Mouse (Mus musculus): ENCODE measurements around the gene Abi1. TPM values are rescaled to one million over a fixed set of nuclear protein-coding genes. Genes with fewer than 3 reads are reported as not detected.

Abi1 gene
- polyA plus RNA-seq, 1 experiment from 2014 or later = 50.8 TPM

DNA sequence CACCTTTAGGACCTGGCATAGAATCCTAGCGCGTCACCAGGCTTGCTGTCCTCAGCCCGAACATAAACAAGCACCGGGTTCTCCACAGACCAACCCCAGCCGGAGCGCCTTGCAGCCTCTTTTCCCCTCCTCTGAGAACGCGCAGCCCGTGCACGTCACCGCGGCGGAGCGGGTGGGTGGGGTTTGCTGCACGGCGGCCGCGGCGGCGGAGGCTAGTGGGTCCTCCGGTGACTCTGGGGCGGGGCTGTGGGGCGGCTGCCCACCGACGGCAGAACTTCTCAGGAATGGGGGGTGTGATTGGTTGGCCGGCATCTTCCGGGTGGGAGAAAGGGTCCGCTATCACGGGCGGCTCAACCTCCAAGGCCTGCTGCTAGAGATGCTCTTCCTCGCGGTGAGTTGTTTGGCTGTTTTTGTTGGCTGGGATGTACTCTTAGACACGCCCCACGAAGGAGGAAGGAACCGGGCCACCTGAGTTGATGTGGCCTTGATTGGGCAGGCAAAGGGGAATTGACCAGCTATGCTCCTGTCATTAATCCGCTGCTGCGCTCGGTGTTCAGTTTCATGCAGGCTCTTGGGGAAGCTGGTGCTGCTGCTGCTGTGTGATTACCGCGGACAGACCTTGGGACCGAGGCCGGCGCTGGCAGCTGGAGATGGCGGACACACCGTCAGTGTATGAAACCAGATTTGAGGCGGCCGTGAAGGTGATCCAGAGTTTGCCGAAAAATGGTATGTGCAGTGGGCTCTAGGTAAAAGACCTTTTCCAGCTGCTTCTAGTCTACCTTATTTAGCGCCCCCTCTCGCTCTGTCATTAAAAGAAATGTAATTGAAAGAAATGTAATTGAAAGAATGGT is 29.1 kb upstream of the Abi1 start:
- H3K4me2 ChIP-seq (ENCODE audit: low read depth, low read length) = peak overlapping the region; percentile 96
- 0% methylated on average over 48 of the region's 50 CpGs for WGBS
- DNase-seq (ENCODE audit: low spot score) (peak; percentile 95), ATAC-seq (ENCODE audit: low read depth) (peak; percentile 92)
- H3K27me3 ChIP-seq (replicated peaks; ENCODE audit: control insufficient read depth, insufficient read depth, low read length) = no peaks in the 10 kb centered on the region
- H3K4me1 ChIP-seq (ENCODE audit: control insufficient read depth, insufficient read depth, low read length) = no peaks in the 10 kb centered on the region
- H3K9ac ChIP-seq (ENCODE audit: low read depth, low read length) = peak overlapping the region; percentile 81
- peak overlapping the region; percentile 98 for H3K27ac ChIP-seq (replicated peaks; ENCODE audit: low read depth, low read length)
- H3K36me3 ChIP-seq (ENCODE audit: control insufficient read depth, insufficient read depth, low read length) = 0 out of 2 replicates have a peak, but pooled peaks cover 8% of the 10 kb centered on the region
- H3K9me3 ChIP-seq (ENCODE audit: control insufficient read depth, low read length) = no peaks in the 10 kb centered on the region
- peak overlapping the region; percentile 72 for H3K4me3 ChIP-seq (ENCODE audit: low read depth, low read length)

GRCm38 (mm10) chr2:23068370-23068737 is 28.3 kb upstream of the Abi1 start:
- Histone ChIP-seq H3K36me3 (ENCODE audit: control insufficient read depth, insufficient read depth, low read length) (0 out of 2 replicates have a peak, but pooled peaks cover 6% of the 10 kb centered on the region), H3K4me2 (ENCODE audit: low read depth, low read length) (peak overlapping the region; percentile 96), H3K4me1 (ENCODE audit: control insufficient read depth, insufficient read depth, low read length) (no peaks in the 10 kb centered on the region), H3K9me3 (ENCODE audit: control insufficient read depth, low read length) (no peaks in the 10 kb centered on the region), H3K9ac (ENCODE audit: low read depth, low read length) (peak overlapping the region; percentile 81), H3K27ac (replicated peaks; ENCODE audit: low read depth, low read length) (peak overlapping the region; percentile 98), H3K27me3 (replicated peaks; ENCODE audit: control insufficient read depth, insufficient read depth, low read length) (no peaks in the 10 kb centered on the region), H3K4me3 (ENCODE audit: low read depth, low read length) (peak overlapping the region; percentile 72)
- under 1% methylated on average over 20 of the region's 21 CpGs for WGBS
- DNase-seq (ENCODE audit: low spot score) = no peak
- peak; percentile 41 for ATAC-seq (ENCODE audit: low read depth)

- peak within 1 kb of the TSS; percentile 72 for H3K4me3 ChIP-seq (ENCODE audit: low read depth, low read length)
- 3% methylated on average over 31 of the region's 34 CpGs for WGBS
- H3K27me3 ChIP-seq (replicated peaks; ENCODE audit: control insufficient read depth, insufficient read depth, low read length) = no peaks in the 10 kb centered on the region
- peak within 1 kb of the TSS; percentile 98 for H3K27ac ChIP-seq (replicated peaks; ENCODE audit: low read depth, low read length)
- DNase-seq (ENCODE audit: low spot score) (peak; percentile 99), ATAC-seq (ENCODE audit: low read depth) (peak; percentile 95)
- peak within 1 kb of the TSS; percentile 96 for H3K4me2 ChIP-seq (ENCODE audit: low read depth, low read length)
- H3K9me3 ChIP-seq (ENCODE audit: control insufficient read depth, low read length) = no peaks in the 10 kb centered on the region
- H3K4me1 ChIP-seq (ENCODE audit: control insufficient read depth, insufficient read depth, low read length) = no peaks in the 10 kb centered on the region
- H3K36me3 ChIP-seq (ENCODE audit: control insufficient read depth, insufficient read depth, low read length) = 0 out of 2 replicates have a peak, but pooled peaks cover 4% of the 10 kb centered on the region
- H3K9ac ChIP-seq (ENCODE audit: low read depth, low read length) = peak within 1 kb of the TSS; percentile 81
These were observed 27.7 kb upstream of the Abi1 start, which contains the start of gene Acbd5 for GRCm38 (mm10) chr2:23067552-23068369. Gene Acbd5, plus strand, starts transcription at chr2:23068167.

GRCm38 (mm10) chr2:23052523-23052922 is 12.5 kb upstream of the Abi1 start:
- no peaks in the 10 kb centered on the region for H3K4me1 ChIP-seq (ENCODE audit: control insufficient read depth, insufficient read depth, low read length)
- no peaks in the 10 kb centered on the region for H3K9me3 ChIP-seq (ENCODE audit: control insufficient read depth, low read length)
- H3K27ac ChIP-seq (replicated peaks; ENCODE audit: low read depth, low read length) = no peak overlapping the region
- H3K9ac ChIP-seq (ENCODE audit: low read depth, low read length) = no peak overlapping the region
- H3K4me2 ChIP-seq (ENCODE audit: low read depth, low read length) = no peak overlapping the region
- WGBS = 74% methylated on average over 6 of the region's 6 CpGs
- DNase-seq (ENCODE audit: low spot score) (no peak), ATAC-seq (ENCODE audit: low read depth) (no peak)
- H3K27me3 ChIP-seq (replicated peaks; ENCODE audit: control insufficient read depth, insufficient read depth, low read length) = no peaks in the 10 kb centered on the region
- H3K4me3 ChIP-seq (ENCODE audit: low read depth, low read length) = no peak overlapping the region
- no peaks in the 10 kb centered on the region for H3K36me3 ChIP-seq (ENCODE audit: control insufficient read depth, insufficient read depth, low read length)

DNA sequence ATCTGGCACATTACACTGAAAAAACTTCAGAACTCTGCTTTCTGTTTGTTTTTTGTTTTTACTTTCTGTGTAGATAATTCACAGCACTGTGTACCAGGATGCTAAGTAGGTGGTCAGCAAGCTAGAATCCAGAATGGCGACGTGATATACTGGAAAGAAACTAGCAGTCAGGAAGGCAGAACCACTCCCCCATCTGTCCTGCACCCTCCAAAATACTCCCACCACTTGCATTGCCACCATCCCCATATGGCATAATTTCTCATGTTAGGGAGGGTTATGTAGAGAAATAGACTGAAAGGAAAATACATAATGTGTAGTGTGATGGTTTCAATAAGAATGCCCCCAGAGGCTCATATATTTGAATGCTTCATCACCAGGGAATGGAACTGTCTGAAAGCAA is 11.8 kb upstream of the Abi1 start:
- Histone ChIP-seq H3K4me2 (ENCODE audit: low read depth, low read length) (no peak overlapping the region), H3K9me3 (ENCODE audit: control insufficient read depth, low read length) (no peaks in the 10 kb centered on the region), H3K27me3 (replicated peaks; ENCODE audit: control insufficient read depth, insufficient read depth, low read length) (no peaks in the 10 kb centered on the region), H3K27ac (replicated peaks; ENCODE audit: low read depth, low read length) (no peak overlapping the region), H3K4me3 (ENCODE audit: low read depth, low read length) (no peak overlapping the region), H3K4me1 (ENCODE audit: control insufficient read depth, insufficient read depth, low read length) (no peaks in the 10 kb centered on the region), H3K9ac (ENCODE audit: low read depth, low read length) (no peak overlapping the region), H3K36me3 (ENCODE audit: control insufficient read depth, insufficient read depth, low read length) (no peaks in the 10 kb centered on the region)
- DNase-seq (ENCODE audit: low spot score) (no peak), ATAC-seq (ENCODE audit: low read depth) (no peak)
- 69% methylated on average over 2 of the region's 2 CpGs for WGBS

DNA sequence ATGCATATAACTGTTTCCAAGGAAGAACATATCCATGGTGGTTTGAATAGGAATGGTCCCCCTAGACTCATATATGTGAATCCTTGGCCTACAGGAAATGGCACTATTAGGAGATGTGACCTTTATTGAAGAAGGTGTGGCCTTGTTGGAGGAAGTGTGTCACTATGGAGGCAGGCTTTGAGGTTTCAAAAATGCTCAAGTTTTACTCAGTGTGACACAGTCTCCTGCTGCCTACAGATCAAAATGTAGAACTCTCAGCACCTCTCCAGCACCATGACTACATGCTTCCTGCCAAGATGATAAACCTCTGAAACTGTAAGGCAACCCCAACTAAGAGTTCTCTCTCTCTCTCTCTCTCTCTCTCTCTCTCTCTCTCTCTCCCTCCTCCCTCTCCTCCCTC is 8.0 kb upstream of the Abi1 start:
- Histone ChIP-seq H3K4me3 (ENCODE audit: low read depth, low read length) (no peak overlapping the region), H3K27me3 (replicated peaks; ENCODE audit: control insufficient read depth, insufficient read depth, low read length) (no peaks in the 10 kb centered on the region), H3K4me2 (ENCODE audit: low read depth, low read length) (no peak overlapping the region), H3K9me3 (ENCODE audit: control insufficient read depth, low read length) (no peaks in the 10 kb centered on the region), H3K9ac (ENCODE audit: low read depth, low read length) (no peak overlapping the region), H3K27ac (replicated peaks; ENCODE audit: low read depth, low read length) (no peak overlapping the region), H3K4me1 (ENCODE audit: control insufficient read depth, insufficient read depth, low read length) (no peaks in the 10 kb centered on the region), H3K36me3 (ENCODE audit: control insufficient read depth, insufficient read depth, low read length) (no peaks in the 10 kb centered on the region)
- ATAC-seq (ENCODE audit: low read depth) (no peak), DNase-seq (ENCODE audit: low spot score) (no peak)

- ATAC-seq (ENCODE audit: low read depth) (peak; percentile 74; the same call in 1 of the 2 replicates), DNase-seq (ENCODE audit: low spot score) (no peak)
- no peaks in the 10 kb centered on the region for H3K4me1 ChIP-seq (ENCODE audit: control insufficient read depth, insufficient read depth, low read length)
- no peak overlapping the region for H3K4me3 ChIP-seq (ENCODE audit: low read depth, low read length)
- no peak overlapping the region for H3K9ac ChIP-seq (ENCODE audit: low read depth, low read length)
- H3K27ac ChIP-seq (replicated peaks; ENCODE audit: low read depth, low read length) = no peak overlapping the region
- H3K27me3 ChIP-seq (replicated peaks; ENCODE audit: control insufficient read depth, insufficient read depth, low read length) = no peaks in the 10 kb centered on the region
- WGBS = 46% methylated on average over 1 of the region's 1 CpGs
- no peaks in the 10 kb centered on the region for H3K36me3 ChIP-seq (ENCODE audit: control insufficient read depth, insufficient read depth, low read length)
- H3K4me2 ChIP-seq (ENCODE audit: low read depth, low read length) = no peak overlapping the region
- H3K9me3 ChIP-seq (ENCODE audit: control insufficient read depth, low read length) = no peaks in the 10 kb centered on the region
These were observed 5.7 kb upstream of the Abi1 start for GRCm38 (mm10) chr2:23045703-23046102.

- Histone ChIP-seq H3K27ac (replicated peaks; ENCODE audit: low read depth, low read length) (no peak overlapping the region), H3K4me2 (ENCODE audit: low read depth, low read length) (no peak overlapping the region), H3K4me1 (ENCODE audit: control insufficient read depth, insufficient read depth, low read length) (peaks cover 8% of the 10 kb centered on the region; the same call in 1 of the 2 replicates), H3K9ac (ENCODE audit: low read depth, low read length) (no peak overlapping the region), H3K4me3 (ENCODE audit: low read depth, low read length) (no peak overlapping the region), H3K27me3 (replicated peaks; ENCODE audit: control insufficient read depth, insufficient read depth, low read length) (no peaks in the 10 kb centered on the region), H3K36me3 (ENCODE audit: control insufficient read depth, insufficient read depth, low read length) (no peaks in the 10 kb centered on the region), H3K9me3 (ENCODE audit: control insufficient read depth, low read length) (no peaks in the 10 kb centered on the region)
- ATAC-seq (ENCODE audit: low read depth) (no peak), DNase-seq (ENCODE audit: low spot score) (no peak)
- 86% methylated on average over 3 of the region's 3 CpGs for WGBS
These were observed 2.1 kb upstream of the Abi1 start for GRCm38 (mm10) chr2:23042189-23042588.
